Mouse (Mus musculus): Measurements from ENCODE around the gene Ros1.

GRCm38 (mm10) chr10:52024053-52024410 is 171.0 kb downstream of the Ros1 start:
- no peak for TF ChIP-seq E2F4 (IDR thresholded peaks at IDR 0.05; ENCODE audit: insufficient read depth)
- TF ChIP-seq POLR2AphosphoS2 (IDR thresholded peaks at IDR 0.05; ENCODE audit: insufficient read length, low read depth) = no peak
- TF ChIP-seq REST (IDR thresholded peaks at IDR 0.05; ENCODE audit: insufficient read depth, insufficient read length) = no peak
- no peak for TF ChIP-seq CEBPB (IDR thresholded peaks at IDR 0.05; ENCODE audit: insufficient read depth, poor library complexity, severe bottlenecking)
- no peak for TF ChIP-seq SRF (IDR thresholded peaks at IDR 0.05; ENCODE audit: control insufficient read depth, insufficient read length, low read depth)
- TF ChIP-seq MYOG (IDR thresholded peaks at IDR 0.05; ENCODE audit: control insufficient read depth in 1 of 3, insufficient read depth in 1 of 3, insufficient read length in 2 of 3, low read depth in 2 of 3) = no peak
- TF ChIP-seq POLR2A (IDR thresholded peaks at IDR 0.05; ENCODE audit: insufficient read length, low read depth) = no peak
- no peak for TF ChIP-seq TCF12 (IDR thresholded peaks at IDR 0.05; ENCODE audit: insufficient read depth, poor library complexity, severe bottlenecking)

Measured in myocyte (in vitro differentiated cells).